Mouse (Mus musculus) embryo, embryonic 10.5 days (tissue): ENCODE measurements at regions not wholly inside any gene's neighbourhood (a gene's known extent, or its start where the extent isn't known, plus 50 kb on each side); places are given as distances from the start of the nearest gene placed in this dataset.

Experiments
- DNase-seq: peaks from one replicate; pipeline ENCODE4 v3.0.0-alpha.2; 2015; ENCODE audit warnings: low spot score

DNA sequence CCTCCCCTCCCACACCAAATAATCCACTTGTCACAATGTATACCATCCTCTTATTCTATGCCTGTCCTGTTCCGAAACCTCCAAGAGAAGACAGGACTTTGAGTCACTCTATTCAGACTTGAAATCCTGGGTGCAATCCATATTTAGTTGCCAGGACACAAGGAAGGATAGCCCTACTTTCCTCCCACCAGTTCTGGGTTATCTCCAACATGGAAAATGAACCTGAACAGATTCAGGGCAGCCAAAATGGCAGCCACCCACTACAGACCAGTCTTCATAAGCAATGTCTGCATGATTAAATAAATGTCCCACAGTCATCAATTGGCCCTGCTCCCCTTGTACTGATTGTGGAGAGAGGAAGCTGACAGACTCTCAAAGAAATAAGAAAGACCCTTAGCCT is 110.6 kb upstream of the Adra1d start:
- DNase-seq, result no peak

- DNase-seq, result no peak
These were observed 110.1 kb upstream of the Adra1d start for GRCm38 (mm10) chr2:131672223-131672622.

DNA sequence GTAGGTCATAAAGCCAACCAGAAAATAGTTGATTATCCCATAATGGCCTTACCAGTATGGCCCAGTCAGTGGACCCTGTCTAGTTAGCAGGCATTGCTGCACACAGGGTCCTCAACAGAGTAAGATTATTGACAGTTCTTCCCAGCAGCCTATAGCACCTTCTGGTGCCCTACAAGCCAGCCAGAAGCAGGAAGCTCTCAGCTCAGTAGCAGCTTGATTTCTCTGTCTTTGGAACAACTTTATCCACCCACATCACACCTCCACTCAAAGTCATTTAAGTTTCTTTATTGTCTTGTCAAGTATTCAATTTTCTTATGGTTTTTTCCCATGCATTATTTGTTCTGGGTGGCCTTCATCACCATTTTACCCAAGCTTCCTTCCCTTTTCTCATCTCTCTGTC is 108.8 kb upstream of the Adra1d start:
- no peak for DNase-seq

DNA sequence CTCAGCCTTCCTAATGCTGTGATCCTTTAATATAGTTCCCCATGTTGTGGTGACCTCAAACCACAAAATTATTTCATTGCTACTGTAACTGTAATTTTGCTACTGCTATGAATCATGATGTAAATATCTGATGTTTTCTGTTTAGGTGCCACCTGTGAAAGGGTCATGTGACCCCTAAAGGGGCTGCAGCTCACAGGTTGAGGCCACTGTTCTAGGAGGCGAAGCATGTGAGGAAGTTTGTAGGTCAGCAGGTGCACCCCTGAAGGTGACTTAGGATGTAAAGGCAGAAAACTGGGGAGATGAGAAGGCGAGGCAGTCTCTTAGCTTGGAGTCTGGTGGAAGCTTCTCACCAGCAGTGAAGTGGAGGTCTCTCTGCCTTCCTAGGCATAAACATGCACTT is 105.8 kb upstream of the Adra1d start:
- no peak for DNase-seq

DNA sequence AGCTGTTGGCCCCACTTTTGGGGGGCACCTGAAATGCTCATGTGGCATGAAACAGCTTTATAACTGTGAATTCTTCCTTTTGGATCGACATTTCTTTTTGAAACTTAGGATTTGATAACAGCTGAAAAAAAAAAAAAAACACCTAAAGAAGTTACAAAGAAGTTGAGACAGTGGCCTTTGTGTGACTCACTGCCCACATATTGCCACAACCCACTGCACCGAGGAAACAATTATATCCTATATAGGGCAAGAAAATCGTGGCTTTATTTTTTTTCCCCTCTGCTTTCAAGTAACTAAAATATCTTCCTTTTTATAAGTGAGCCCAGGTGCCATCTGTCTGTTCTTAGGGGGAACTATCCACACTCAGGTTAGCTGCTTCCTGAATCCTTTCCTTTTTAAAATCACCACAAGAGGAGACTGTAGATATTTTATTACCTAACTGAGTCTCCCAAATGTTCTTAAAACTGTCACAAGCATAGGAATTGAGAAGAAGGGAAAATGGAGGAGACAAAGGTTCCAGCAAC is 104.8 kb upstream of the Adra1d start:
- DNase-seq, result no peak

DNA sequence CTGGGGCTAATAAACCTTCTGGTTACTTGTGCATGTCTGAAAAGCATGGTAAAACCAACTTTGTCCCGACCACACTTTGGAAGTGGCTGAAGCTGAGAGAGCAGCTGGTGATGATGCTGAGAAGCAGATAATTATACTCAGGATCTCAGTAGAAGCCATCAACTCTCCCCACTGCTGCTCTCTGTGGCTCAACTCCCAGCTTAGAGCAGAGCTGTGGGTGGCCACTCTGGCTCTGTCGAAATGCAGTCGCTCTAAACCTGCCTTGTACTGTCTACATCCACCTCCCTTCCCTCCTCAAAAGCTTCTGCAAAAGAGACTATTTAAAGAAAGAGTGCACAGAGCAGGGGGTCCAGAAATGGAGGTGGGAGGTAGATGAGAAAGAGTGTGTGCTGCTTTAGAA is 102.5 kb upstream of the Adra1d start:
- DNase-seq, result no peak

- no peak for DNase-seq
These were observed 101.2 kb upstream of the Adra1d start for GRCm38 (mm10) chr2:131663199-131663809.

- peak; percentile 19 for DNase-seq
These were observed 90.1 kb upstream of the Adra1d start for GRCm38 (mm10) chr2:131652197-131652596.

GRCm38 (mm10) chr2:131650611-131651153 is 88.6 kb upstream of the Adra1d start:
- no peak for DNase-seq

- no peak for DNase-seq
These were observed 82.2 kb upstream of the Adra1d start for GRCm38 (mm10) chr2:131644166-131644858.

- no peak for DNase-seq
These were observed 80.4 kb upstream of the Adra1d start for GRCm38 (mm10) chr2:131642456-131642855.

- DNase-seq, result no peak
These were observed 77.0 kb upstream of the Adra1d start for GRCm38 (mm10) chr2:131638996-131639605.

GRCm38 (mm10) chr2:131635791-131636190 is 73.7 kb upstream of the Adra1d start:
- no peak for DNase-seq

DNA sequence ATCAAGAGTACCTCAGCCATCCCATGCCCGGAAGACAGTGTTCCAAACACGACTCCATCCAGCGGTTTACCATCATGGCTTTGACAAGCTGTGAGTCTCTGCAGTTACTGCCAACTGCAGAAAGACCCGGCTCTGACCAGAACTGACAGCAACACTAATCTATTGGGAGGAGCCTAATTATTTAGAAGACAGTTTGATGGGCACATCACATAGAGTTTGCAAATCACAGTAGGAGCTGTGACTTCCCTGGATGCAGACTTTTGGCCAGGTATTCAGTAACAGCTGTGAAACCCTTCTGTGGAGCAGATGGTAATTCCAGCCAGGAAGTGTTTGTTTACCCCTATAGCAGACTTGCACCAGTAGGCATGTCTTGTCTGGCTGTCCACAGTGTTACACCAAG is 55.8 kb upstream of the Adra1d start:
- no peak for DNase-seq

GRCm38 (mm10) chr2:131612486-131612885 is 50.4 kb upstream of the Adra1d start:
- DNase-seq, result no peak
